Mouse (Mus musculus) embryo, embryonic 10 days (tissue): ENCODE measurements around the gene Gm44503.
A peak's percentile ranks its signal among the peaks of the same experiment; 100 is the strongest.

Experiments used
- DNase-seq: peaks from one replicate; pipeline ENCODE4 v3.0.0-alpha.2; 2015; ENCODE audit warnings: low spot score

Gm44503 gene

DNA sequence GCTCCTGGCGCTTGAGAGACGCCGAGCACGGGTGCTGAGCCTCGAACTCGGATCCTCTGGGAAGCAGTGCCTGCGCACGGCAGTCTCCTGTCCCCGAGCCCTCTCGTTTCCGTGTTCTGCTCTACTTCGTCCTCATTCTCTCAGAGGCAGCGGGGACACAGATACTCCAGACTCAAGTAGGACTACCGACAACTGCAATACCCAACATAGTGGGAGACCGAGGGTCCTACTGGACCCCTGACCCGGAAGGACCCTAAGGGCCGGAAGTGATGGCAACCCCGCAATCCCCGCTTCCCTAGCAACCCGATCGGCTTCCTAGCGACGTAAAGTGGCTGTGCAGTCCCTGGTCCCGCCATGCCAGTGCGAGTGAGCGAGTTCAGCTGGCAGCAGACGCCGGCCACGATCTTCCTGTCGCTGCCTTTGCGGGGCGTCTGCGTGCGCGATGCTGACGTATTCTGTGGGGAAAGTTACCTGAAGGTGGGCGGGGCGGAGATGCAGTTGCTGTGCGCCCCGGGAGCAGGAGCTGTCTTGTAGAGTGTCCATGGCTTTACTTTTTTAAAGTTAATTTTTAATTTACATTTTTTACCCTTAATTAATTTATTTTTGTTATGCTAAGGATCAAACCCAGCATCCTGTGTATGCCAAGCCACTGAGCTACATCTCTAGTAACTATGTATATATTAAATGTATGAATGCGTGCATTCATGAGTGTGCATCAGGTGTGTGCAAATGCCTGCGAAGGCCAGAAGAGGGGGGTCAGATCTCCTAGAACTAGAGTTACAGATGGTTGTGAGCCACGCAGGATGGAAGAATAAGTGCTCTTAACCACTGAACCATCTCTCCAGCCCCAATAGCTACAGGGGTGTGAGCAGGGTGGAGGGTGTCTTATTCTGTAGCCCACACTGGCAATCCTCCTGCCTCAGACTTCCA lies at the start of gene Gm44503, which contains the start of gene Dyx1c1:
Gene Gm44503 (plus strand): TSS at position 332 of the 930 bp plus-strand sequence.
Gene Dyx1c1 (plus strand): TSS at position 265 of the 930 bp plus-strand sequence.
- DNase-seq: peak; percentile 95

DNA sequence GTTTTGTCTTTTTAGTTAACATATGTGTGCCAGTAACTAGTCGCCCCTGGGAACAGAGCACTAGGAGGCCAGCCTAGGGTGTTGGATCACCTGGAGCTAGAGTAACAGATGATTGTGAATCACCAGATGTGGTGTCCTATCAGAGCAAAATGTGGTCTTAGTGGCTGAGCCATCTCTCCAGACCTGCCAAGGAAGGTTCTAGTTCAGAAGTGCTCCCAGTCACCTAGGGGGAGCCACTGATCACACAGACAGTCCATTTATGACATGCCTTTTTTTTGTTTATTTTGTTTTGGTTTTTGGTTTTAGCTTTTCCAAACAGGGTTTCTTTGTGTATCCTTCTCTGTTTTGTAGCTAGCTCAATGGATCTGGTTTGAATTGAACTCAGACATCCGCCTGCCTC lies 47.3 kb upstream of the Gm44503 start:
- DNase-seq: no peak

GRCm38 (mm10) chr9:72913551-72913950 lies 45.1 kb upstream of the Gm44503 start:
- no peak for DNase-seq

DNA sequence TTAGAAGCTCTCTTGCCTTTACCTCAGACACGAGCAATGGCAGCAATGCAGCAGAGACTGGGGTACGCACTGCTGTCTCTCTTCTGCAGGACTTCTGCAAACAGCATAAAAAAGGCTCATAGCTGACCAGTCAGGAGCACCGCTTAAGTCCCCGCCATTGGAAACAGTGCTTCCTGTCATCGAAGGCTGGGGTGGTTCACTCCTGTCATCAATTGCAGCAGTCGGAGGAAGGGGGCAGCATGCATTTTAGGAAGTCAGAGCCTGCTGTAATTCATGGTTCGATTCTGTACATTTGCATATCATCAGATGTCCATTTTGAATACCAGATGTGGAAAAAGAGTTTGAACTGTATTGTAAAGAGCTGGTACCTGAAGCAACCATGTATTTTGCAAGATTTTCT lies 42.9 kb upstream of the Gm44503 start:
- DNase-seq: no peak

DNA sequence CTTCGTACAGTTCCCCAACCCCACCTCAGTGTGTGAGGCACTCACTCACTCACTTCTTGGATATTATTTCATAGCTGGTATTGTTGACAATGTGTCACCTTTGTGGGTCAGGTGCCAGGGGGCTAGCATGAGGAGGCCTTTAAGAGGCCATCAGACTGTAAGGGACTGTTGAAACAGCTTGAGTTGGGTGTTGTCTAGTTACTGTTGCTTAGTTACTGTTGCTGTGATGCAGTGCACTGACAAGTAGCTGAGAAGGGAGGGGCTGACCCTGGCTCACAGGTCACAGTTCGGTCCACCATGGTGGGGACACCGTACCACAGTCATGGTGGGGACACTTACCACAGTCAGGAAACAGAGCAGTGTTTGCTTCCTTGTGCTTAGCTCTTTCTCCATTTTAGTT lies 35.6 kb upstream of the Gm44503 start:
- DNase-seq: no peak

DNA sequence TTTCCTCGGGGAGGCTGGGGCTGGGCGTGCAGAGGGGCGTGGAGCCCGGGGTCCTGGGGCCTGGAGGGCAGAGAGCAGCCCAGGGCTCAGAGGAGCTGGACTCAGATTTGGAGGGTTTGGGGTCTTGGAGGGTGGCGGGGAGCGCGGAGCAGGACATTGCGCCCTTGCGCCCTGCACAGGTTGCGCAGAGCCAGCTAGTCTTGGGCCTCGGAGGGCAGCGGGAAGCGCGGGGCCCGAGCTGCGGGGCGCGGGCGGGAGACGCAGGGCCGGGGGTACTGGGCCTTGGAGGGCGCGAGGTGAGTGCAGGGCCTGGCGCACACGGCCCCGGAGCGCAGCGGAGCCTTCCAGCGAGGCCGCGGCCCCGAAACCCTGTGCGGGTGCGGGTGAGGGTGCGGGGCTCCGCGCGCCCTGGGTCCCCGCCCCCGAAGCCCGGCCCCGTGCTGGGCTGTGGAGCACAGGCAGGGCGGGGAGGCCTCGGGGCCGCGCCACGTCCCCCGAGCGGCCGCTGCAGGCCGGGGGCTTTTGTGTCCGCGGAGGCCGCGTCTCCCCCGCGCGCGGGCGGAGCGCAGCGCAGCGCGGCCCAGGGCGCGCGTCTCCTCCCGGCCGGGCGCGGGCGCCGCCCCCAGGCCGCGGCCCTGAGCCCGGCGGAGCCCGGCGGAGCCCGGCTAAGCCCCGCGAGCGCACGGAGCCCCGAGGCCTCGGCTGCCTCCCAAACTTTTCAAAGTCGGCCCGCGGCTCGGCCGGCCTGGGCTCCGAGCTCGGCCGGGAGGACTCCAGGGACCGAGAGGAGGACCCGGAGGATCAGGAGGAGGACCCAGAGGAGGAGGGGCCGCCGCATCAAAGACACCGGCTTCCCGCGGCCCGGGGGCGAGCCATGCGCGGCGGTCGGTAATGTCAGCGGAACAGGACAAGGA lies 33.4 kb upstream of the Gm44503 start, which contains the start of gene Pygo1:
Gene Pygo1 (plus strand): TSS at position 625 of the 914 bp plus-strand sequence.
- DNase-seq: peak; percentile 63

- DNase-seq: no peak
These were observed 32.8 kb upstream of the Gm44503 start for GRCm38 (mm10) chr9:72925935-72926258.

GRCm38 (mm10) chr9:72931166-72931790 lies 27.4 kb upstream of the Gm44503 start:
- no peak for DNase-seq

GRCm38 (mm10) chr9:72935309-72935708 lies 23.3 kb upstream of the Gm44503 start:
- no peak for DNase-seq

DNA sequence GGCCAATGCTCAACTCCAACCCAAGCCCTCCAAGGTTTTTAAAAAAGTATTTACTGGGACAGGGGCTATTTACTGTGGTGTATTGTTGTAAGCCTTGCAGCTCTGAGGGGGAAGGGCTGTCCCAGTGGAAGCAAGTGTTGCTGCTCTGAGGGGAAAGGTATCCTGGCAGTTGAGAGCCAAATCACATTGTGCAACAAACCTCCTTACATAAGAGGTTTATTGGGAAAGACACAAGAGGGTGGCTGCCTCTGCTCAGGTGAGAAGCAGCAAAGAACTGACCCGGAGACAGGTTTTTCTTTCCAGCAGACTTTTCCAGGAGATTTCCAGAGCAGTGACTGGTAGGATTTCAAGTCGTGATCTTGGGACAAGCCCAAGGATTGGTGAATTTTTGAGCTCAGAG lies 22.4 kb upstream of the Gm44503 start:
- DNase-seq: no peak

- DNase-seq: no peak
These were observed 15.2 kb upstream of the Gm44503 start for GRCm38 (mm10) chr9:72943424-72943823.

DNA sequence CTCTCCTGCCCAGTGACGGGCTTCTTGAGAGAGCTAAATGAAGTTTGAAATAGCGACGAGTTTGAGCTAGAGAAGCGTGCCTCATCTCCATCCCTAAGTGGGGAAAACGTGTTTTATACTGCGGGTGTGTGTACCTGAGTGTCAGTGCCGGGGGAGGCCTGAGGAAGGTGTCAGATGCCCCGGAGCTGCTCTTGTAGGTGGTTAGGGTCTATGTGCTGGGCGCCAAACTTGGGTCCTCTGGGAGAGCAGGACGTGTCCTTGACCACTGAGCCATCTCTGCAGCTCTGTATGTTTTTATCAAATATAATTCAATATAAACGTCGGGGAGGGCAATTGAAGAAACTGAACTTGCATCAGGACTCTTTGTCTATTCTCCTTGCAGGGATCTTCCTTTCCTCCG lies 14.4 kb upstream of the Gm44503 start:
- DNase-seq: no peak

DNA sequence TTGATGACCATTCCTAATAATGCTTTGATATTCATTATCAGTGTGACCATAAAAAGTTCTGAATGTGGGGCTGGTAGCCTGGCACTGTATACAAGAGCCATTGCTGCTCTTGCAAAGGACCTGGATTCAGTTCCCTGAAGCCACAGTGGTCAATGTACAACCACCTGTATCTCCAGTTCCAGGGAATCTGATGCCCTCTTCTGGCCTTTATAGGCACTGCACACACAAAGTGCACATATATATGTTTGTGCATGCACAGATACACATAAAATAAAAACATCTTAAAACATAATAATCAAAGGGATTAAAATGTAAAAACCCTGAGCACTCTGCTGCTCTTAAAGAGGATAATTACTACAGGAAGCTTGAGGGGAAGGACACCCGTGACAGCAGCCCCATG lies 11.6 kb upstream of the Gm44503 start:
- DNase-seq: no peak

- no peak for DNase-seq
These were observed 9.1 kb upstream of the Gm44503 start for GRCm38 (mm10) chr9:72949572-72949971.

DNA sequence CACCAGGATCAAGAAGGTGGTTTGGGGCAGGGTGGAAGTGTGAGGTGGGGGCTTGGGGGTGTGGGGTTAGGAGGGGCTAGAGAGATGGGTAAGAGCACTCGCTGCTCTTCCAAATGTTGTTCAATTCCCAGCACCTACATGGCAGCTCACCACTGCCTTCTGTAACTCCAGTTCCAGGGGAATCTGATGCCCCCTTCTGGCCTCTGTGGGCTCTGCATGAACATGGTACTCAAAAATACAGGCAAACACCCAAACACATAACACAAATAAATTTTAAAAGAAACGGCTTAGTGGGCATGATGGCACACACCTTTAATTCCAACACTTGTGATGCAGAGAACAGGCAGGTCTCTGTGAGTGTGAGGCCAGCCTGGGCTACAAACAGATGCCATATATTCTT lies 3.9 kb upstream of the Gm44503 start:
- peak; percentile 23 for DNase-seq

- peak; percentile 70 for DNase-seq
These were observed 3.1 kb upstream of the Gm44503 start for GRCm38 (mm10) chr9:72955546-72955945.

GRCm38 (mm10) chr9:72961346-72961745 lies 2.7 kb downstream of the Gm44503 start:
- DNase-seq: no peak

DNA sequence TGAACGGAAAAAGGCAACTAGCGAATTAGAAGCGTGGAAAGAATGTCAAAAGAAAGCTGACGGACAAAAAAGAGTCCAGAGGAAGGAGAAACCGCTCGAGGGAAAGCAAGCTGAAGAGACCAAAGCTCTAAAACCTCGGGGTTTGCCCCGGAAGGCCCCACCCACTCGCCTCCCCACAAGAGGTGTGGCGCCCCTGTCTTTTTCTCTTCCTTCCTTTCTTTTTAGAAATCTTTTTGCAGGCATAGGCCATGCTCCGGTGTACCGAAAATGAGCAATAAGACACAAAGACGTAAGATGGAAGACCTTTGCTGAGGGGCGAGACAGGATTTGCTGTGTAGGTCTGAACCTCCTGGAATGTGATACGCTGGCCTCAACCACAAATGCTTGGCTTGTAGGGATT lies 3.3 kb downstream of the Gm44503 start:
- no peak for DNase-seq

DNA sequence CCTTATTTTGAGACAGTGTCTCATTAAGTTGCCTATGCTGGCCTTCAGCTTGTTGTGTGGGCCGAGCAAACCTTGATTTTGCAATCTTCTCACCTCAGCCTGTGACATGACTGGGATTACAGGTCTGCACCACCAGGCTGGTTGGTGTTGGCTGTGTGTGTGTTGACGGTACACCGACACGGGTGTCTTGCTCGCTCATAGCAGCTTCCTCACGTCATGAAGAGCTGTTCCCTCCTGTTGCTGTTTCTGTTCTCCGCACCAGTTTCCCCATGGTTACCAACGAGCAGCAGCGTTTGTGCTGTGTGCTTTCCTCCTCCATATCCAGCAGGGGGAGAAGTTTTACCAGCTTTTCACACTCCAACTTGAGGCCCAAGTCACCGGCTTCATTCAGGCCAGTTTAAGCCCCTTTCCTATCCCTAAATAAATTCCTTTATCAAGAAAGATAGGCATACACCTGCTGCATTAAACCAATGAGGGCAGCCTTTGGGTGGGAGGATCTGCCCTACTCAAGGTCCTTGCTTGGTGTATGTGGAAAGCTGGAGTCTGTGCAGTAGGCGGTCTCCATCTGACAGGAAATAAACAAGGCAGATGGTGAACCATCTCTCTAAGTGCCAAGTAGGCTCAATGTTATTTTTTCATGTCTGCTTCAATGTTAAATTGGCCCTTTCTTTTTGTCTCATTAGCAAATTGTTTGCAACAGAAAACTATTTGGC lies 9.9 kb downstream of the Gm44503 start:
- DNase-seq: peak; percentile 64

GRCm38 (mm10) chr9:72969874-72970273 lies 11.2 kb downstream of the Gm44503 start:
- DNase-seq: no peak

- no peak for DNase-seq
These were observed 13.8 kb downstream of the Gm44503 start for GRCm38 (mm10) chr9:72972435-72972834.

GRCm38 (mm10) chr9:72972984-72973383 lies 14.3 kb downstream of the Gm44503 start:
- no peak for DNase-seq
